Mouse (Mus musculus) naive thymus-derived CD4-positive, alpha-beta T cell, adult 2 months (primary cell): ENCODE measurements at regions not wholly inside any gene's neighbourhood (a gene's known extent, or its start where the extent isn't known, plus 50 kb on each side); places are given as distances from the start of the nearest gene placed in this dataset.

Experiments used
- DNase-seq: peaks from one replicate; pipeline ENCODE4 v3.0.0-alpha.2; 2011; ENCODE audit warnings: low read depth

- no peak for DNase-seq
Measured at GRCm38 (mm10) chr10:43634371-43635080, 56.4 kb downstream of the Cd24a start.

- no peak for DNase-seq
Measured at GRCm38 (mm10) chr10:43641169-43641945, 63.3 kb downstream of the Cd24a start.

GRCm38 (mm10) chr10:43646326-43646725 is 68.2 kb downstream of the Cd24a start:
- DNase-seq, result no peak

GRCm38 (mm10) chr10:43646965-43647364 is 68.9 kb downstream of the Cd24a start:
- no peak for DNase-seq

GRCm38 (mm10) chr10:43648186-43648585 is 70.1 kb downstream of the Cd24a start:
- no peak for DNase-seq

- DNase-seq, result no peak
Measured at GRCm38 (mm10) chr10:43648815-43649447, 70.8 kb downstream of the Cd24a start.

- no peak for DNase-seq
Measured at GRCm38 (mm10) chr10:43650449-43650848, 72.4 kb downstream of the Cd24a start.

GRCm38 (mm10) chr10:43651505-43651904 is 73.4 kb downstream of the Cd24a start:
- DNase-seq, result no peak

- no peak for DNase-seq
Measured at GRCm38 (mm10) chr10:43651915-43652314, 73.8 kb downstream of the Cd24a start.

GRCm38 (mm10) chr10:43655082-43655671 is 77.1 kb downstream of the Cd24a start:
- DNase-seq, result no peak

GRCm38 (mm10) chr10:43655680-43656079 is 77.6 kb downstream of the Cd24a start:
- DNase-seq, result no peak

GRCm38 (mm10) chr10:43656207-43656606 is 78.1 kb downstream of the Cd24a start:
- DNase-seq, result no peak

- DNase-seq, result no peak
Measured at GRCm38 (mm10) chr10:43657501-43658225, 79.6 kb downstream of the Cd24a start.

- no peak for DNase-seq
Measured at GRCm38 (mm10) chr10:43658226-43658593, 80.1 kb downstream of the Cd24a start.

GRCm38 (mm10) chr10:43664844-43665243 is 86.8 kb downstream of the Cd24a start:
- DNase-seq, result no peak

- DNase-seq, result no peak
Measured at GRCm38 (mm10) chr10:43666262-43667085, 88.4 kb downstream of the Cd24a start.

- DNase-seq, result peak; percentile 4
Measured at GRCm38 (mm10) chr10:43667086-43667690, 89.1 kb downstream of the Cd24a start.

- no peak for DNase-seq
Measured at GRCm38 (mm10) chr10:43667732-43668247, 89.7 kb downstream of the Cd24a start.

GRCm38 (mm10) chr10:43669471-43669870 is 91.4 kb downstream of the Cd24a start:
- no peak for DNase-seq

- DNase-seq, result no peak
Measured at GRCm38 (mm10) chr10:43670745-43671144, 92.7 kb downstream of the Cd24a start.
